Mouse (Mus musculus) cerebellum, adult 18-20 months (tissue): ENCODE data around the gene Pdxk.
"Not testable (repeated sequence)": the region's sequence is repeated elsewhere in the genome, so short reads cannot be mapped to it uniquely, and the experiment has no call there.

ENCODE experiments used
- DNase-seq, 2 experiments: peaks; one replicate each; pipeline ENCODE4 v3.0.0; 2021

The Pdxk gene

GRCm38 (mm10) chr10:78464792-78465207, at the start of gene Pdxk:
TSS of gene Pdxk (minus strand) at chr10:78464975.
- peak; percentile 96 to 98 for DNase-seq

- DNase-seq: no peak
These were observed 38.4 kb upstream of the Pdxk start for GRCm38 (mm10) chr10:78502986-78503733.

- DNase-seq: peak; percentile 81 to 86
These were observed 22.8 kb upstream of the Pdxk start for GRCm38 (mm10) chr10:78487431-78488086.

GRCm38 (mm10) chr10:78486871-78487270, 22.1 kb upstream of the Pdxk start:
- no peak for DNase-seq

GRCm38 (mm10) chr10:78485369-78485768, 20.6 kb upstream of the Pdxk start:
- not testable (repeated sequence) for DNase-seq

- DNase-seq: peak; percentile 55 to 60
These were observed 17.2 kb upstream of the Pdxk start for GRCm38 (mm10) chr10:78481928-78482499.

- no peak for DNase-seq
These were observed 16.5 kb upstream of the Pdxk start for GRCm38 (mm10) chr10:78480954-78481927.

- no peak for DNase-seq
These were observed 12.0 kb upstream of the Pdxk start for GRCm38 (mm10) chr10:78476821-78477220.

- DNase-seq: no peak
These were observed 10.0 kb upstream of the Pdxk start for GRCm38 (mm10) chr10:78474759-78475158.

- DNase-seq: no peak
These were observed 8.7 kb upstream of the Pdxk start for GRCm38 (mm10) chr10:78473434-78473833.

GRCm38 (mm10) chr10:78472046-78472445, 7.3 kb upstream of the Pdxk start:
- DNase-seq: no peak

GRCm38 (mm10) chr10:78470582-78471313, 6.0 kb upstream of the Pdxk start:
- no peak for DNase-seq

- DNase-seq: no peak
These were observed 3.1 kb upstream of the Pdxk start for GRCm38 (mm10) chr10:78467761-78468310.

GRCm38 (mm10) chr10:78466647-78467046, 1.9 kb upstream of the Pdxk start:
- no peak for DNase-seq

GRCm38 (mm10) chr10:78465472-78465871, 697 bp upstream of the Pdxk start:
- no peak for DNase-seq

- no peak for DNase-seq
These were observed 479 bp downstream of the Pdxk start for GRCm38 (mm10) chr10:78464201-78464791.

GRCm38 (mm10) chr10:78463769-78464167, 1.0 kb downstream of the Pdxk start:
- peak; percentile 39 to 41 for DNase-seq

- DNase-seq: peak in 1 of 2 experiments; percentile 21
These were observed 1.6 kb downstream of the Pdxk start for GRCm38 (mm10) chr10:78462945-78463768.

GRCm38 (mm10) chr10:78461767-78462166, 3.0 kb downstream of the Pdxk start:
- DNase-seq: peak in 1 of 2 experiments; percentile 33

GRCm38 (mm10) chr10:78460463-78460862, 4.3 kb downstream of the Pdxk start:
- no peak for DNase-seq
